Mouse (Mus musculus) left cerebral cortex, postnatal 14 days (tissue): Measurements from ENCODE around the gene Csad. TPM values are rescaled to one million over a fixed set of nuclear protein-coding genes. Genes with fewer than 3 reads are reported as not detected.

Experiments
- DNase-seq, 2 experiments: peaks; one replicate each; pipeline ENCODE4 v3.0.0; 2021 to 2022; ENCODE audit warnings: low spot score in 2 of 2, mixed read lengths in 1 of 2
- intact Hi-C: fragments of 180-260 bp; cut with DNase I; formaldehyde crosslinking; loops from one replicate; pipeline ENCODE4 v1.15.1; 2025
- total RNA-seq, 2 experiments: library from RNA; stranded (reverse); gene quantifications; 2 replicates each; pipeline ENCODE4 v1.2.3; 2021

Gene Csad
- total RNA-seq, 2 experiments from 2014 or later: 29.7 to 30.4 TPM

GRCm38 (mm10) chr15:102142914-102143912 is 61.3 kb downstream of the Csad start:
- DNase-seq: no peak
- intact Hi-C loops: no loop called here

- intact Hi-C loops: no loop called here
- no peak for DNase-seq
These were observed 63.4 kb downstream of the Csad start for GRCm38 (mm10) chr15:102141120-102141519.

- DNase-seq: peak; percentile 98 to 99
- intact Hi-C loops: no loop called here
These were observed 68.3 kb downstream of the Csad start, which contains the start of gene Spryd3 for GRCm38 (mm10) chr15:102136129-102136758. Spryd3 (minus strand) TSS chr15:102136234.

GRCm38 (mm10) chr15:102135522-102136128 is 68.9 kb downstream of the Csad start:
- intact Hi-C loops: loop anchor here (2.0 kb wide), 1 partner anchor 27 kb away; no protein-coding TSS in a partner anchor
- no peak for DNase-seq

- DNase-seq: no peak
- intact Hi-C loops: loop anchor here (2.0 kb wide), 1 partner anchor 26 kb away; no protein-coding TSS in a partner anchor
These were observed 69.8 kb downstream of the Csad start for GRCm38 (mm10) chr15:102134709-102135108.

- no peak for DNase-seq
- intact Hi-C loops: no loop called here
These were observed 71.2 kb downstream of the Csad start for GRCm38 (mm10) chr15:102133314-102133713.

Other genes starting within 250 kb of the Csad start
- not detected for gene Krt8, start 200.2 kb downstream of the Csad start, total RNA-seq
- gene Krt18, start 176.5 kb downstream of the Csad start, total RNA-seq: under 1 TPM; 0.24 to 0.85 TPM
- 100 to 1,000 TPM; 167 to 168 TPM for gene Eif4b, start 131.0 kb downstream of the Csad start, total RNA-seq
- 10 to 100 TPM; 14.4 to 18.5 TPM for gene Tns2, start 104.3 kb downstream of the Csad start, total RNA-seq
- gene Spryd3, start 68.5 kb downstream of the Csad start, total RNA-seq: 100 to 1,000 TPM; 143 to 152 TPM
- gene Igfbp6, start 60.4 kb downstream of the Csad start, total RNA-seq: 10 to 100 TPM; 11.9 to 13.5 TPM
- gene Soat2, start 54.2 kb downstream of the Csad start, total RNA-seq: not detected
- 10 to 100 TPM; 55.2 to 61.6 TPM for gene Zfp740, start 1.5 kb downstream of the Csad start, total RNA-seq
- 1 to 10 TPM in 1 of 2 experiments, under 1 TPM in 1; 0.99 to 1.2 TPM for gene Itgb7, start 27.2 kb upstream of the Csad start, total RNA-seq
- 1 to 10 TPM; 8.3 to 9.4 TPM for gene Rarg, start 52.8 kb upstream of the Csad start, total RNA-seq
- not detected for gene Gm9918, start 65.8 kb upstream of the Csad start, total RNA-seq
- gene Mfsd5, start 74.7 kb upstream of the Csad start, total RNA-seq: 10 to 100 TPM; 36.8 to 40.6 TPM
- 1 to 10 TPM; 1.8 to 2.3 TPM for gene Espl1, start 91.5 kb upstream of the Csad start, total RNA-seq
- gene Pfdn5, start 121.4 kb upstream of the Csad start, total RNA-seq: 100 to 1,000 TPM; 313 to 315 TPM
- gene Myg1, start 127.0 kb upstream of the Csad start, total RNA-seq: 10 to 100 TPM; 48.2 to 51.4 TPM
- gene Aaas, start 146.0 kb upstream of the Csad start, total RNA-seq: 10 to 100 TPM; 17.5 to 18.8 TPM
- gene Sp7, start 162.5 kb upstream of the Csad start, total RNA-seq: under 1 TPM; 0.26 to 0.53 TPM
- gene Sp1, start 201.4 kb upstream of the Csad start, total RNA-seq: 10 to 100 TPM; 23.2 to 24.5 TPM
- under 1 TPM; 0.51 to 0.75 TPM for gene Amhr2, start 240.6 kb upstream of the Csad start, total RNA-seq